Mouse (Mus musculus) heart, embryonic 16.5 days (tissue): ENCODE results near the gene Brwd1. TPM values are rescaled to one million over a fixed set of nuclear protein-coding genes. Genes with fewer than 3 reads are reported as not detected.

ENCODE experiments used
- ATAC-seq: fragments of 200-750 bp; cut with Nextera tagmentation; replicated peaks from 2 replicates; pipeline ENCODE4 v1.8.0; 2017; ENCODE audit warnings: moderate number of reproducible peaks; ENCODE audit not compliant: insufficient read depth, low FRiP score; ENCODE audit errors: extremely low read depth
- H3K27ac ChIP-seq: fragments of 300-500 bp; sonication (generic); 2 replicates; pipeline ENCODE4 v1.5.1; 2014; ENCODE audit warnings: mild to moderate bottlenecking, low read length, control low read depth, moderate library complexity
- H3K27me3 ChIP-seq: fragments of 300-500 bp; sonication (generic); 2 replicates; pipeline ENCODE4 v1.6.1; 2014; ENCODE audit warnings: low read length, mixed read lengths; ENCODE audit not compliant: control insufficient read depth, insufficient read depth
- H3K36me3 ChIP-seq: fragments of 300-500 bp; sonication (generic); 2 replicates; pipeline ENCODE4 v1.6.1; 2014; ENCODE audit not compliant: control insufficient read depth, insufficient read depth
- H3K4me1 ChIP-seq: fragments of 300-500 bp; sonication (generic); 2 replicates; pipeline ENCODE4 v1.6.1; 2014; ENCODE audit warnings: low read length, mixed read lengths; ENCODE audit not compliant: control insufficient read depth, insufficient read depth
- H3K4me2 ChIP-seq: fragments of 300-500 bp; sonication (generic); 2 replicates; pipeline ENCODE4 v1.6.1; 2014; ENCODE audit warnings: low read depth, mild to moderate bottlenecking, control low read depth, low read length
- H3K4me3 ChIP-seq: fragments of 300-500 bp; sonication (generic); 2 replicates; pipeline ENCODE4 v1.5.1; 2014; ENCODE audit warnings: mild to moderate bottlenecking, control low read depth, low read length
- H3K9ac ChIP-seq: fragments of 300-500 bp; sonication (generic); 2 replicates; pipeline ENCODE4 v1.6.1; 2014; ENCODE audit warnings: low read length, control low read depth
- H3K9me3 ChIP-seq: fragments of 300-500 bp; sonication (generic); replicated peaks from 2 replicates; pipeline ENCODE4 v1.6.1; 2016; ENCODE audit warnings: low read length; ENCODE audit not compliant: control insufficient read depth
- WGBS: fragments of 180-500 bp; shearing (Covaris S2); extraction: QIAGEN DNeasy Blood & Tissue Kit; methylation state at CpG from one replicate; pipeline ENCODE4 v1.1.7; 2014; 5-methylcytosine and 5-hydroxymethylcytosine counted together
- microRNA-seq: library from miRNA; unstranded; fragments of <30 nt; microRNA quantifications from one replicate; pipeline ENCODE4, GENCODE M21; 2017
- polyA plus RNA-seq: library from polyadenylated mRNA; unstranded; fragments of >200 nt; fragmentation: Nextera tagmentation; extraction: Ambion mirVana; gene quantifications from 2 replicates; pipeline ENCODE4 v1.2.1, GENCODE M21; 2015

The Brwd1 gene
- polyA plus RNA-seq, 1 experiment from 2014 or later = 68.3 TPM

GRCm38 (mm10) chr16:95953159-95953650 lies 129.1 kb downstream of the Brwd1 start:
- H3K4me1 ChIP-seq = no peaks in the 10 kb centered on the region

GRCm38 (mm10) chr16:95951471-95951870 lies 130.9 kb downstream of the Brwd1 start:
- Histone ChIP-seq H3K9me3 (no peaks in the 10 kb centered on the region), H3K4me2 (no peak overlapping the region), H3K27me3 (no peaks in the 10 kb centered on the region), H3K27ac (no peak overlapping the region), H3K4me3 (no peak overlapping the region), H3K9ac (no peak overlapping the region), H3K36me3 (no peaks in the 10 kb centered on the region), H3K4me1 (no peaks in the 10 kb centered on the region)
- 97% methylated on average over 2 of the region's 2 CpGs for WGBS
- no peak for ATAC-seq

More at GRCm38 (mm10) chr16:95953159-95953650, 129.1 kb downstream of the Brwd1 start:
- Histone ChIP-seq H3K9me3 (no peaks in the 10 kb centered on the region), H3K4me2 (no peak overlapping the region), H3K27me3 (no peaks in the 10 kb centered on the region), H3K27ac (no peak overlapping the region), H3K36me3 (no peaks in the 10 kb centered on the region), H3K4me3 (no peak overlapping the region), H3K9ac (no peak overlapping the region)
- WGBS = 83% methylated on average over 4 of the region's 4 CpGs
- no peak for ATAC-seq

GRCm38 (mm10) chr16:95945389-95946311 lies 136.7 kb downstream of the Brwd1 start:
- peak overlapping the region; percentile 46 for H3K4me2 ChIP-seq
- peak; percentile 69 for ATAC-seq
- peaks cover 3% of the 10 kb centered on the region for H3K4me1 ChIP-seq
- H3K36me3 ChIP-seq = no peaks in the 10 kb centered on the region
- H3K9ac ChIP-seq = peak overlapping the region; percentile 46
- no peak overlapping the region; the same call in 1 of the 2 replicates for H3K27ac ChIP-seq
- no peaks in the 10 kb centered on the region for H3K9me3 ChIP-seq
- H3K4me3 ChIP-seq = 0 out of 2 replicates have a peak overlapping the region, but pooled peaks have one; percentile 14
- no peaks in the 10 kb centered on the region for H3K27me3 ChIP-seq
- 23% methylated on average over 20 of the region's 20 CpGs for WGBS

GRCm38 (mm10) chr16:95943186-95943585 lies 139.1 kb downstream of the Brwd1 start:
- H3K9me3 ChIP-seq = peaks cover 2% of the 10 kb centered on the region
- H3K36me3 ChIP-seq = no peaks in the 10 kb centered on the region
- no peak overlapping the region for H3K4me3 ChIP-seq
- peaks cover 3% of the 10 kb centered on the region for H3K4me1 ChIP-seq
- H3K9ac ChIP-seq = no peak overlapping the region
- ATAC-seq = no peak
- H3K27me3 ChIP-seq = no peaks in the 10 kb centered on the region
- WGBS = 63% methylated on average over 6 of the region's 6 CpGs
- no peak overlapping the region for H3K27ac ChIP-seq
- no peak overlapping the region for H3K4me2 ChIP-seq

Small RNA genes lying within 50 kb of the gene (microRNA-seq; reads per million reads assigned to microRNA genes)
- gene Gm27833 = not detected

Other genes starting within 250 kb of the Brwd1 start
- gene Psmg1, start 91.6 kb downstream of the Brwd1 start, polyA plus RNA-seq = 66.3 and 75.8 TPM in 2 replicates
- gene Hmgn1, start 45.2 kb upstream of the Brwd1 start, polyA plus RNA-seq = 250 and 264 TPM in 2 replicates
- 52.4 and 53.3 TPM in 2 replicates for gene Wrb, start 62.9 kb upstream of the Brwd1 start, polyA plus RNA-seq
- gene Lca5l, start 109.7 kb upstream of the Brwd1 start, polyA plus RNA-seq = 1.2 TPM in 2 replicates
- 523 and 531 TPM in 2 replicates for gene Sh3bgr, start 117.9 kb upstream of the Brwd1 start, polyA plus RNA-seq
- gene B3galt5, start 153.3 kb upstream of the Brwd1 start, polyA plus RNA-seq = 0.39 and 0.70 TPM in 2 replicates